Mouse (Mus musculus): Measurements from ENCODE around the gene Apod. TPM values are rescaled to one million over a fixed set of nuclear protein-coding genes. Genes with fewer than 3 reads are reported as not detected.

Gene Apod
- 4.3 and 6.1 TPM in 2 replicates for polyA plus RNA-seq (2012; rRNA removed)

DNA sequence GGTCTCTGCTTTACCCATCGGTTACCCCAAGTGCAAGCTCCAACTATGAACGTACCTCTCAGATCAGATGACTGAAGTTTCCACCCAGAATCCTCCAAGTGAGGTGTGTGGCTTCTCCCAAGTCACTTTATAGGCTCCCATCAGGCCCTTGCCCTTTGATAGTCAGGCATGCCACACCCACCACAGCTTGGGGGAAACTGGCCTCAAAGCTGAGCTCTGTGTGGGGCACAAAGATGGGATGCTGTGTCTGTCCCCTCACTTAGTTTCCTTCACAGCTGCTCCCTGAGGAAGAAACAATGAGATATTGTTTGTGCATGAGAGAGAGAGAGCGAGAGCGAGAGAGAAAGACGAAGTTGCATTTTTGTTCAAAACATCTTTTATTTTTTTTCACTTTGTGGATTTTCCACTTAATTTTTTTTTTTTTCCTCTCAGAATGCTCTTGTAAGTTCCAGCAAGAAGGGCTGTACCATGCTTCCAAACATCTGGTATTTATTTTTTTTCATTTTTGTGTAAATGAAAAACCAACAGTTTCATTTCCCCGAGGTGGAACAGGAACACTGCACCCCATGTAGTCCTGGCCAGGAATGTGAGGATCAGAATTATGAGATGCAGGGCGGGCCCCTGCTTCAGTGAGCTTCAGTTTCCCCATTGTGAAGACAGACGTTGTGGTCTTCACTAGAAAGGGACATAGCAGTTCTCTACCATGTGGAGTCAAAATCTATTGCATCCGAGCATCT, at the start of gene Apod:
Gene Apod, minus strand, starts transcription at position 312 of the 737 bp plus-strand sequence.
- no peaks in the 10 kb centered on the region for H3K27me3 ChIP-seq (ENCODE audit: control insufficient read depth, insufficient read depth, low read length)
- no peak within 1 kb of the TSS for H3K27ac ChIP-seq (ENCODE audit: control insufficient read depth, insufficient read depth, low read length)
- H3K36me3 ChIP-seq (ENCODE audit: control insufficient read depth, insufficient read depth, low read length): no peaks in the 10 kb centered on the region
- H3K4me3 ChIP-seq (ENCODE audit: control insufficient read depth, insufficient read depth, low read length): no peak within 1 kb of the TSS
- 82% methylated on average over 9 of the region's 9 CpGs for WGBS
- H3K4me1 ChIP-seq (replicated peaks; ENCODE audit: control insufficient read depth, insufficient read depth, low read length): no peaks in the 10 kb centered on the region
- no peak for TF ChIP-seq POLR2A (IDR thresholded peaks at IDR 0.05; ENCODE audit: control insufficient read depth, extremely low read depth, insufficient read depth, low read length, poor library complexity)
- no peak for TF ChIP-seq CTCF (IDR thresholded peaks at IDR 0.05; ENCODE audit: borderline replicate concordance, control insufficient read depth, extremely low read depth, insufficient read depth, low read length, poor library complexity)
- no peak for DNase-seq

DNA sequence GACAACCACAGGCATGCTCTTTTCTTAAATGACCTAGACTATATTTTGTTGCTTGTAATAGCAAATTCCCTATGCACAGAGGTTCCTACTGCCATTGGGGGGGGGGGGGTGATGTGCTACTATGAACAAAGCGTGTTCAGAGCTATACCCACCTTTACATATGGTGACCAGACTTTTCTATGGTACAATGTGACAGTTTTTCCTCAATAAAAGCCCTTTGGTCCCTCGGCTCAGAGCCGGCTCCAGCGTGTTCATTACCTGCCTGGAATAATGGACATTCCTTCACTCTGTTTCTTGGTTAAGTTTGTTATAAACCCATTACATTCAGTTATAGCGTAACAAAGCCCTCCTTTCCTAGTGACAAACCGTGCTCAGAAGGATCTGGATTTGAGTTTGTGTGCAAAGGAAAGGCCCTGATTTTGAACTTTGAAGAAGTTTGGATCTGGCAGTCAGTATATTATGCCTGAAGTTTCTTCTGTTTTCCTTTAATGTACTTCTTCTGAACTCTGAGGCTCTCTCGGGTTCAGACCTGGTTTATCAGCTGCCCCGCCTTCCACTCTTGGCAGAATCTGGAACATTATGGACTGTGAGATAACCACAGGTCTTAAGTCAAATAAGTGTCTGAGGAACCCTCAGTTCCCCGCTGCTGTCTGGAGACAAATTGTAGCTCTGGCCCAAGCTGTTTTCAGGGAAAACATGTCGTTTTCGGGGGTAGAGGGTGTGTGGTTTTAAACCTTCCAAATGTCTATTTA, 49.3 kb upstream of the Apod start:
- Histone ChIP-seq H3K4me1 (replicated peaks; ENCODE audit: control insufficient read depth, insufficient read depth, low read length) (no peaks in the 10 kb centered on the region; the same call in 1 of the 2 replicates), H3K36me3 (ENCODE audit: control insufficient read depth, insufficient read depth, low read length) (no peaks in the 10 kb centered on the region), H3K27me3 (ENCODE audit: control insufficient read depth, insufficient read depth, low read length) (no peaks in the 10 kb centered on the region), H3K4me3 (ENCODE audit: control insufficient read depth, insufficient read depth, low read length) (no peak overlapping the region), H3K27ac (ENCODE audit: control insufficient read depth, insufficient read depth, low read length) (no peak overlapping the region)
- 91% methylated on average over 11 of the region's 11 CpGs for WGBS
- TF ChIP-seq CTCF (IDR thresholded peaks at IDR 0.05; ENCODE audit: borderline replicate concordance, control insufficient read depth, extremely low read depth, insufficient read depth, low read length, poor library complexity) (no peak), POLR2A (IDR thresholded peaks at IDR 0.05; ENCODE audit: control insufficient read depth, extremely low read depth, insufficient read depth, low read length, poor library complexity) (no peak)
- no peak for DNase-seq

DNA sequence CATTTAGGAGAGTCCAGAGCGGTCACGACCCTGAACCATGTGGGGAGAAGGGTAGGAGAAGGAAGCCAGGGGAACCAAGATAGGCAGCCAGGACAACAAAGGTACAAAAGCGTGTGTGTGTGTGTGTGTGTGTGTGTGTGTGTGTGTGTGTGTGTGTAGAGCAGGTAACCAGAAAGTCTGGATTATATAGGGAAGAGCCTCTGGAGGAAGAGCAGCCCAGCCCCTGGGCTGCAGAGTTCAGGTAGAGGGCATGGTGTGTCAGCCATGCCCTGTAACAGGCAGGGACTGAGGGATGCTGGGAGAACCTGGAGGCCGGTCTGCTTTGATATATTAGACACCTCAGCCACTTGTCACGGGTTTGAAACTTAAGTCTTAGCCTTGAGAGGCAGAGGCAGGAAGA, 44.9 kb upstream of the Apod start:
- 93% methylated on average over 5 of the region's 5 CpGs for WGBS
- no peak overlapping the region for H3K27ac ChIP-seq (ENCODE audit: control insufficient read depth, insufficient read depth, low read length)
- no peak for DNase-seq

DNA sequence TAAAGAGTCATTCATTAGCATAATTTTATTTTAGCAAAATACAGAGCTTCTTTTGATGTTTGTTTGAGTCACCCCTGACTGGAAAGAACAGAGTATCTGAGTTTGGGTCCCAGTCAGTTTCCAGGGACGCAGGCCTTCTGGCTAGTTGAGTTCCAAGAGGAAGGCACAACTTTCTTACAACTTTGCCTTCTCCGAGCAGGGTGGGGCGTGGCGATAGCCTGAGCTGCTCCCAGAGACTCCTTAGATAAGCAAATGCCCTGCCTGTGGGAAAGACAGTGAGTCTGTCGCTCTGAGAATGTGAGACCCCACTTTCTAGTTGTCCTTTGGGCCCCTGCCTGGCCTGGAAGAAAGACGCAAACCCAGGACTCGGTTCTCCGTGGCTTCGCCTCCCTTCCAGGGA, 44.4 kb upstream of the Apod start:
- Histone ChIP-seq H3K4me3 (ENCODE audit: control insufficient read depth, insufficient read depth, low read length) (no peak overlapping the region), H3K36me3 (ENCODE audit: control insufficient read depth, insufficient read depth, low read length) (no peaks in the 10 kb centered on the region), H3K27ac (ENCODE audit: control insufficient read depth, insufficient read depth, low read length) (no peak overlapping the region), H3K27me3 (ENCODE audit: control insufficient read depth, insufficient read depth, low read length) (no peaks in the 10 kb centered on the region), H3K4me1 (replicated peaks; ENCODE audit: control insufficient read depth, insufficient read depth, low read length) (no peaks in the 10 kb centered on the region)
- no peak for DNase-seq
- WGBS: 90% methylated on average over 9 of the region's 9 CpGs
- TF ChIP-seq CTCF (IDR thresholded peaks at IDR 0.05; ENCODE audit: borderline replicate concordance, control insufficient read depth, extremely low read depth, insufficient read depth, low read length, poor library complexity) (no peak), POLR2A (IDR thresholded peaks at IDR 0.05; ENCODE audit: control insufficient read depth, extremely low read depth, insufficient read depth, low read length, poor library complexity) (no peak)

More for the DNA sequence above, 44.9 kb upstream of the Apod start:
- H3K36me3 ChIP-seq (ENCODE audit: control insufficient read depth, insufficient read depth, low read length): no peaks in the 10 kb centered on the region
- H3K27me3 ChIP-seq (ENCODE audit: control insufficient read depth, insufficient read depth, low read length): no peaks in the 10 kb centered on the region
- H3K4me1 ChIP-seq (replicated peaks; ENCODE audit: control insufficient read depth, insufficient read depth, low read length): no peaks in the 10 kb centered on the region
- TF ChIP-seq POLR2A (IDR thresholded peaks at IDR 0.05; ENCODE audit: control insufficient read depth, extremely low read depth, insufficient read depth, low read length, poor library complexity) (no peak), CTCF (IDR thresholded peaks at IDR 0.05; ENCODE audit: borderline replicate concordance, control insufficient read depth, extremely low read depth, insufficient read depth, low read length, poor library complexity) (no peak)
- H3K4me3 ChIP-seq (ENCODE audit: control insufficient read depth, insufficient read depth, low read length): no peak overlapping the region

DNA sequence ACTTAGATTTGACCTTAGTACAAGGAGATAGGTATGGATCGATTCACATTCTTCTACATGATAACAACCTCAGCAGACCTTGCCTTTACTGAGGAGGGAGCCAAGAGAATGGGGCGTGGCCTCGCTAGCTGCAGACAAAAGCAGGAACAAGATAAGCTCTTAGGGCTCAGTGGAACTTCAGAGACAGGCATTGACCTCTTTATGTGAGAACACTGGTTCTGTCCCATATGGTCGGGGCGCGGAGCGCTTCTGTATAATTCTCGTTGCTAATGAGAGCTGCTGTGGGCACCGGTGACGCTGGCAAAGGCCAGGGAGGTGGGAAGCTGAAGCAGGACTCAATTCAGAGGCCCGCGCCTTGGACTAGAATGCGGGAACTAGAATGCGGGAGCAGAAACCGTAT, 44.0 kb upstream of the Apod start:
- Histone ChIP-seq H3K36me3 (ENCODE audit: control insufficient read depth, insufficient read depth, low read length) (no peaks in the 10 kb centered on the region), H3K27ac (ENCODE audit: control insufficient read depth, insufficient read depth, low read length) (no peak overlapping the region), H3K4me1 (replicated peaks; ENCODE audit: control insufficient read depth, insufficient read depth, low read length) (no peaks in the 10 kb centered on the region), H3K4me3 (ENCODE audit: control insufficient read depth, insufficient read depth, low read length) (no peak overlapping the region), H3K27me3 (ENCODE audit: control insufficient read depth, insufficient read depth, low read length) (no peaks in the 10 kb centered on the region)
- DNase-seq: no peak
- 84% methylated on average over 15 of the region's 15 CpGs for WGBS
- TF ChIP-seq CTCF (IDR thresholded peaks at IDR 0.05; ENCODE audit: borderline replicate concordance, control insufficient read depth, extremely low read depth, insufficient read depth, low read length, poor library complexity): no peak
- TF ChIP-seq POLR2A (IDR thresholded peaks at IDR 0.05; ENCODE audit: control insufficient read depth, extremely low read depth, insufficient read depth, low read length, poor library complexity): no peak

DNA sequence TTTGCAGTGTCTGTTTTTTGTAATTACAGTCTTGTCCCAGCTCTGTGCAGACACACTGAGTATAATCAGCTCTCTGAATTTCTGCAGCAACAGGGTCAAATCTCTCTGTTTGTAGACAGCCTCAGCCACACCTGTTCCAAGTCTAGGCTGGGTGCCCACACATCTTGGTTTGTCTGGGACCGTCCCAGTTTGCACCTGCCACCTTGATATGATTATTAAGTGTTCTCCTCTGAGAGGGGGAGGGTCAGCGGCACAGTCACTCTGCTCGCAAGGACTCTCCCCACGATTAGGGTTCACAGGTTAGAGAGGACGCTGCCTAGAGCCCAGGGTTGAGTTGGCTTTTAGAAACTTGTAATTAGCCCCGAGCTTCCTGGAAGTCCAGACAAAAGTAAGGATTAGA, 41.3 kb upstream of the Apod start:
- H3K36me3 ChIP-seq (ENCODE audit: control insufficient read depth, insufficient read depth, low read length): no peaks in the 10 kb centered on the region
- no peaks in the 10 kb centered on the region for H3K27me3 ChIP-seq (ENCODE audit: control insufficient read depth, insufficient read depth, low read length)
- WGBS: 78% methylated on average over 6 of the region's 6 CpGs
- no peak for TF ChIP-seq CTCF (IDR thresholded peaks at IDR 0.05; ENCODE audit: borderline replicate concordance, control insufficient read depth, extremely low read depth, insufficient read depth, low read length, poor library complexity)
- TF ChIP-seq POLR2A (IDR thresholded peaks at IDR 0.05; ENCODE audit: control insufficient read depth, extremely low read depth, insufficient read depth, low read length, poor library complexity): no peak
- H3K4me1 ChIP-seq (replicated peaks; ENCODE audit: control insufficient read depth, insufficient read depth, low read length): no peaks in the 10 kb centered on the region
- H3K27ac ChIP-seq (ENCODE audit: control insufficient read depth, insufficient read depth, low read length): no peak overlapping the region
- H3K4me3 ChIP-seq (ENCODE audit: control insufficient read depth, insufficient read depth, low read length): no peak overlapping the region
- DNase-seq: no peak
